Mouse (Mus musculus) ovary, postnatal 14 days (tissue): Measurements from ENCODE around the gene Ocel1.
"Not testable (repeated sequence)": the region's sequence is repeated elsewhere in the genome, so short reads cannot be mapped to it uniquely, and the experiment has no call there.

Experiments used
- DNase-seq: peaks from one replicate; pipeline ENCODE4 v3.0.0; 2022; ENCODE audit warnings: low spot score

The Ocel1 gene

DNA sequence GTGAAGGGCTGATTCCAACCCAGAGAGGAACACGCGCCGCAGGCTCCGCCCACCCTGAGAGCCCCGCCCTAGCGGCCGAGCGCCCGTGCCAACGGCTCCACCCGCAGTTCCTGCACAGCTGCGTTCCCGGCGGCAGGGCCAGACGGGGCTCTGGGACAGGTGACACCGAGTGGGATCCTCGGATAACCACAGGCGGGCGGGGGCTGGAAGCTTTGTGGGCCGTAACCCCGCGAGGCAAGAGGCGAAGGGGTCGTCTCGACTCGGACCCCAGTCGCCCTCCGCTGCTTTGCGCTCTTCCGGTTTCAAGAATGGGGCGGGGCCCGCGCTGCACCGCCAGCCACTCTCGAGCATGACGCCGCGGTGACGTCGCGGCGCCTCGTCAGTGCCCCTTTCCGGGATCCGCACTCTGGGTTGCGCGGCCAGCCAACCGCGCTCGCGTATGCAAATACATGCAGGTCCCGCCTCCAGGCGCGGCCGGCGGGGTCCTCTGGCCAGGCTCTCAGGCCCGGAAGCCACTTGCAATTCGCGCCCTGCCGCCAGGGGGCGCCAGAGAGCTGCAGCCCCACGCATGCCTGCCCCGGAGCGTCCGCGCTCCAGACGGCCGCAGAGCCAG lies at the start of gene Ocel1:
Gene Ocel1 (plus strand): TSS at position 63 of the 613 bp plus-strand sequence.
- DNase-seq: peak; percentile 94

DNA sequence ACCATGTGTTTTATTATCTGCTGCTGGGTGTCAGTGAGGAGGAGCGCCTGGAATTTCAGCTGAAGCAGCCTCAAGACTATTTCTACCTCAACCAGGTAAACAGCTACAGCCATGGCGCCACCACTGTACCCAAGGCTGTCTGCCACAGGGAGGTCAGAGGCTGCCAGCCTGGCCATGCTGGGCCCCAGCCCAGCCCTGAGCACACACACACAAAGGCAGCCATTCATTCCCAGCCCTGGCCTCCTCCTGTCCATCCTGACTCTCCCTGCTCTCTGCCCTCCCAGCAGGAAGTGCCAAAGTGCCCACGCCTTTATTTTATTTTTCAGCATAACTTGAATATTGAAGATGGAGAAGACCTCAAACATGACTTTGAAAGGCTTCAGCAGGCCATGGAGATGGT lies 48.2 kb upstream of the Ocel1 start:
- DNase-seq: no peak

DNA sequence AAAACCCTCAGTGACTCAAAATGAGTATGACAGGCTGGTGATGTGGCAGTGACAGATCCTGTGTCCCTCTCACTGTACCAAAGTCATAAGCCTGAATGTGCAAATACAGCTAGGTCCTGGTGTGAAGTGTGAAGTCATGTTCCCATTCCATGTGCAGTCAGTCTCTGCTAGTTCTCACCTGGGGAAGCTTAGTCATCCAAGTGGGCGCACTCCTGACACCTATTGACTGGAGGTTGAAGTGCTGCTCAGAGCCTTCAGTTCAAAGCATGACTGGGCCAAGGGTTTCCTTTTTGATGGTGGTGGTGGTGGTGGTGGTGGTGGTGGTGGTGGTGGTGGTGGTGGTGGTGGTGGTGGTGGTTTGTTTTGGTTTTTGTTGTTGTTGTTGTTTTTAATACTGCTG lies 46.2 kb upstream of the Ocel1 start:
- no peak for DNase-seq

DNA sequence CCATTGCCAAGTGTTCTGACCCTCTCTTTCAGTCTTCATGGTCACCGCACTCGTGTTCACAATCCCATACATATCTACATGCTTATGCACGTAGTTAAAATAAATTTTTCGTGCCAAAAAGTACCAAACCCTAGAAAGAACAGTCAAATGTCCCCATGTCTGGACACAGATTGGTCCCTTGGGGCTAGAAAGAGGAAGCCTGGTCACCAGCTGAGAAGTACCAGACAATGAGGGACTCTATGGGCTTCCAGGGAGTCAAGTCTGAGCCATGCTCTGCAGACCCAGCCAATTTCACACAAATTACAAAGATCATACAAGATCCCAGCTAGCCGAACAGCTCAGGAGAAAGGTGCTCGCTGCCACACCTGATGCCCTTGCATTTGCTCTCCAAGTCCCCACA lies 33.3 kb upstream of the Ocel1 start:
- not testable (repeated sequence) for DNase-seq

DNA sequence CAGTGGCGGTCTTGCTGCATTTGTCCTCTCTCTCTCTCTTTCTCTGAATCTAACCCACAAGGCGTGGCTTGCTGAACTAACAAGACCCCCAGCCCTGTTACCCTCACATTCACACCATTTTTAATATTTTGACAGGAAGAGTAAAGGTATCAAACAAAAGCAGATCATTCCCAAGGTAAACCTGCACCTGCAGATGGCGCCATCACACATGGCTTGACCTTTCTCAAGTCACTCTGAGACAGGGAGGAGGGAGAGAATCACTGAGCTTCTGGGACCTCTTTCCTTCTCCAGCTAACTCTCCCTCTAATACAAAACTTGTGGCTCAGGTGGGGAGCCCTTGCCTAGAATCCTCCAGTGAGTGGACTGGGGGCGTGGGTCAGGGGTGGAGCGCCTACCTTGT lies 30.5 kb upstream of the Ocel1 start:
- no peak for DNase-seq

DNA sequence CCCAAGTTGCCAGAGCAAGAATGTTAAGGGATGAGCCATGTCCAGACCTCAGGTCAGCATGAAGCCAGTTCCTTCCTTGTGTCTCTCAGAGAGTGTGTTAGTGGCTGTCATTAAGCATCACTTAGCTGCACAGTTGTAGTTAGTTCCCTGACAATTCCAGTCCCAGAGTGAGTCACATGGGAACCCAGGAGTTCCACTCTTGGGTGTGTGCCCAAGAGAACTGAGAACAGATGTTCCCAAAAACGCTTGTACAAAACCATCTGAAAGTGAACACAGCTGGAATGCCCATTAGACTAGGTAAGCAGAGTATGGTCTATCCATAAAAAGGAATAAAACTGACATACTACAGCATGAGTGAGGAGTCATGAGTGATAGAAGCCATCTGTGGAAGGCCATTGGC lies 24.5 kb upstream of the Ocel1 start:
- DNase-seq: no peak

DNA sequence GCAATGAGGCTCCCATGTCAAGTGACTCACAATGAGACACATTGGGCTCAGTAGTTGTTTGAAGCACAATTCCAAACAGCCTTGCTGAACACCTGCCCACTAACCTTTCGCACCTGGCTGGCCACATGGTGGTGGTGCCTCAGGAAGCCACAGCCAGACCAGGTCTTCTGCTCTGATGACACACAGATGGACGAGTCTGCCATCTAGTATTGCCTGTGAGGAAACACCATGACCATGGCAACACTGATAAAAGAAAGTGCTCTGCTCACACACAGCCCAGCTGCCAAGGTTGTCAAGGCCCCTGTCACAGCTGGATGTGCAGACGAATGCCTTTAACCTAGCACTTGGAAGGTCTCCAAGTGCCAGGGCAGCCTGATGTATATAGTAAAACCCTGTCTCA lies 20.0 kb upstream of the Ocel1 start:
- DNase-seq: no peak

DNA sequence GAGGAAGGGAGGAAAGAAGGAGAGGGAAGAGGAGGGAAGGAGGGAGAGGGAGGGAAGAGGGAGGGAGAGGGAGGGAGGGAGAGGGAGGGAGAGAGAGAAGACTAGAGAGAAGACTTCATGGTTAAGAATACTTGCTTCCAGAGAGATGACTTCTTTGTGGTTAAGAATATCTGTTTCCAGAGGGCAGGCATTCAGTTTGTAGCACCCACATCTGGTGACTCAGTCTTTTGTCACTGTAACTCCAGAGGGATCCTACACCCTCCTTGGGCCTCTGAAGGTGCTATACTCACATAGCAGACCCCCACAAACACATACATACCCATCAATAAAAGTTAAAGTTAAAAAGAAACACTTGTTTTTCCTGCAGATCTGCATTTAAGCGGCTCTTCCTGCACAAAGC lies 19.6 kb upstream of the Ocel1 start:
- no peak for DNase-seq

DNA sequence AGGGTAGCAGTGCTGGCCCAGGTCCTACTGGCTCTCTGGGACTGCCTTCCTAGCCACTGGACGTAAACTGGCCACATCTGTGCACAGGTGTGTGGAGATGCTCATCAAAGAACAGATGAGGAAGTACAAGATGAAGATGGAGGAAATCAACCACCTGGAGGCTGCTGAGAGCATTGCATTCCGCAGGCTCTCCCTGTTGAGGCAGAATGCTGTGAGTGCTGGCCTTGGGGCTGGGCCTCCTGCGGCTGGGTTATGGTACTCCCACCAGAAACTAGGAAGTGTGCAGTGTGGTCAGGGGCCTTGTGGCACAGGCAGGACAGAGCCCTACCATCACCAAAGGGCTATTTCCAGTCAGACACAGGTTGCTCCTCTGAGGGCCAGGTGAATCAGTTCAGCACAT lies 13.1 kb upstream of the Ocel1 start:
- no peak for DNase-seq

DNA sequence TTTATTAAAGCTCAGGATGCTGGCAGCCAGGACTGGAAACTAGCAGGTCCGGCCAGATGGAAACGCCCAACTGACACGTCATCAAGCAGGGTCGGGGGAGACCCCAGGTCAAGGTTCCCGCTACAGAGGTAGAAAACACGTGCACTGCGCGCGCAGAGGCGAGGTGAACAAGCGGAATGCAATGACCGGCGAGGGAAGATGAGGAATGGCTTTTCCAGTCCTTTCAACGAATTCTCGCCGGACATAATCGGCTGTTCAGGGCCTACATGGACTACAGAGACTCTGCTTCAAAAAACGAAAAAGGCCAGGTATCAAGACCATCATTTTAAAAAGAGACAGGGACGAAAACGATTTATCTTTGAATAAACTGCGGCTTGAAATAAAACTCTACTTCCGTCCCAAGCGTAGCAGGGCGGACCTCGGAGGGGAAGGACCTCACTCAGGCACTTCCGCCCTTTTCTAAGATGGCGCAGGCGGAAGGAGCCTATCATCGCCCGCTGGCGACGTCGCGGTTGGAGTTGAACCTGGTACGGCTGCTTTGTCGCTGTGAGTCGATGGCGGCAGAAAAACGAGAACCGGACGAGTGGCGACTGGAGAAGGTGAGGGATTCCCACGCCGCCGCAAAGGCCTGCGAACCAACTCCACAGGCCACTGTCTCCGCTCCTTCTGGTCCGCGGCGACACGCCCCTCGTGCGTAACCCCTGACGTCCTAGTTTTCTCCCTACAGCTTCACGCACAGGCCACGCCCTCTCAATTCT lies 4.1 kb upstream of the Ocel1 start, which contains the start of gene Use1:
Gene Use1 (plus strand): TSS at position 78 of the 758 bp plus-strand sequence.
- DNase-seq: peak; percentile 83

DNA sequence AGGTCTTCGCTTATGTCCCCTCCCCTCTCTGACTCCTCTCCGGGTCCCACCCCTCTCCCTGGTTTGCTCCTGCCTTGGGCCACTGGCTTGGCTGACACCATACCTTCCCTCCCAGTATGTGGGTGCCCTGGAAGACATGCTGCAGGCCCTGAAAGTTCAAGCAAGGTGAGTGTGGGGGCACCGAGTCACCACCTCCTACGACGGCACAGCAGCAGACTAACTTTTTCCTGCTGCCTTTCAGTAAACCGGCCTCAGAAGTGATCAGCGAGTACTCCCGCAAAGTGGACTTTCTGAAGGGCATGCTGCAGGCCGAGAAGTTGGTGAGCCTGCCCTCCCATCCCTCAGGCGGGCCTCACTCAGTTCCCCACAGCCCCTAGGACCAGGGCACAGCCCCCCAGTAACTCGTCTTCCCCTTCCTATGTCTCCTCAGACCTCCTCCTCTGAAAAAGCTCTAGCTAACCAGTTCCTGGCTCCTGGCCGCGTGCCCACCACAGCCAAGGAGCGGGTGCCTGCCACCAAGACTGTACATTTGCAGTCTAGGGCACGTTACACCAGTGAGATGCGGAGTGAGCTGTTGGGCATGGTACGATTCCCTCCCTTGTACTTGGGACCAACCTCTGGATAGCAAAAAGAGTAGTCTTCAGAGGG lies 3.4 kb upstream of the Ocel1 start:
- no peak for DNase-seq

DNA sequence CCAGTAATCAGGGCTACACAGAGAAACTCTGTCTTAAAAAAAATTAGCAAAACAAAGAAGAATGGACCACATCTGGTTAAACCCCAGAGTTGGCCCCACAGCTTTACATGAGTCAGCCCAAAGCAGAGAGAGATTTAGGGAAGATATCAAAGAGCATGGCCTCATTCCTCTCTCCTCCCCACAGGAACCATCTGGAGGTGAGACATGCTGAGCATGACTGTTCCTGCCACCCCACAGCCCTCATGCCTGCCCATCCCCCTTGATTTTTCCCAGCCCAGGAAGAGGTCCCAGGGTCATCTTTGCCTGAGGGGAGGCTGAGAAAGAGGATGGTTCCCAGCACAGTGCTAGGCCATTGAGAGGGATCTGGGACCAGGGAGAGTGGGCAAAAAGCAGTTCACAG lies 2.7 kb upstream of the Ocel1 start:
- DNase-seq: no peak

DNA sequence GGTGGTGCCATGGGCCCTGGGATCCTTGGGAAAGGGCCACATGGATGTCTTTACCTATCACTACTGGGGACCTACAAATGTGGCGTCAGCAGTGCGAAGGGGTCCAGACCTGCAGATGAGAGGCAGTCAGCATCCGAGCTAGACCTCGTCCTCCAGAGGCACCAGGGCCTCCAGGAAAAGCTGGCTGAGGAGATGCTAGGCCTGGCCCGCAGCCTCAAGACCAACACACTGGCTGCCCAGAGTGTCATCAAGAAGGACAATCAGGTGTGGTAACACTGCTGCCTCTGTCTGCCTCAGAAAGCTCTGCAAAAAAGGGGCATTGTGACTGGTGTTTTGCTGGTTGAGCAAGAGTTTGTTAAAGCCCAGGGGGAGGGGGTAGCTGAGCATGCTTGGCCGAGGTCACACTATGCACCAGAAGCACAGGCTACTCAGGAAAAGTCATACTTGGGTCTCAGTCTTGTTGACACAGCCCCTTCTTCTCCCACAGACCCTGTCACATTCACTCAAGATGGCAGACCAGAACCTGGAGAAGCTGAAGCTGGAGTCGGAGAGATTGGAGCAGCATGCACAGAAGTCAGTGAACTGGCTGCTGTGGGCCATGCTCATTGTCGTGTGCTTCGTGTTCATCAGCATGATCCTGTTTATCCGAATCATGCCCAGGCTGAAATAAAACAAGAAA lies 1.9 kb upstream of the Ocel1 start:
- DNase-seq: no peak

DNA sequence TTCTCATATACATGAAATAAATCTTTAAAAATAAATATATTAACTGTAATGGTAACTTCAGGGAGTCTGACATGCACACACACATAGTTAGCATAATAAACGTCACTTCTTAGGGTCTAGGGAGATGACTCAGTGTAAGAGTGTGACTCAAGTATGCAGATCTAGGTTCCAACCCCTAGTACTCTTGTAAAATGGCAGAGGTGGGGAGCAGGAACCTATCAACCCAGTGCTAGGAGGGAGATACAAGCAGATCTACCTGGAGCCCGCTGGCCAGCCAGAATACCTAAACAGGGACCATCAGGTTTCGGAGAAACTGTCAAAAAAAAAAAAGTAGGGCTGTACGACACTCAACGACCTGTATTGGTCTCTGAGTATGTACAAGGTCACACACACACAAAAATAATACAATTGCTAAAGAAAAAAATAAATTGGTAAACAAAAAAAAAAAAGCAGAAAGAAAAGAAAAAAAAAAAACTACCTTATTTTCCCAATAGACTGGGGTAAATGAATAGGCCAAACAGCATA lies 325 bp upstream of the Ocel1 start:
- DNase-seq: no peak

DNA sequence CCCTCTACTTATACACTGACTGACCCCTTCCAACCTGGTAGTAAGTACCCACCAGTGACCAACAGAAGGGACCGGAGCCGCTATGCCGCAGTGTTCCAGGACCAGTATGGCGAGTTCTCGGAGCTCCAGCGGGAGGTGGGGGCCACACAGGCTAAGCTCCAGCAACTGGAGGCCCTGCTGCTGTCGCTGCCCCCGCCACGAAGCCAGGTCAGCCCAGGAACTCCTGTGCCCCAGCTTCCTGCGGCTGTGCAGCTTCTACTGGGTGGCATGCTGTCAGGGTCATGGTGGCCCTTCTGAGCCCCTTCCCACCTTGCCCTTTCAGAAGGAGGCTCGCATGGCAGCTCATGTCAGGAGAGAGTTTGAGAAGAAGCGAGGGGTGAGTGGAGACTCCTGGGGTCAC lies 1.3 kb downstream of the Ocel1 start:
- DNase-seq: no peak

DNA sequence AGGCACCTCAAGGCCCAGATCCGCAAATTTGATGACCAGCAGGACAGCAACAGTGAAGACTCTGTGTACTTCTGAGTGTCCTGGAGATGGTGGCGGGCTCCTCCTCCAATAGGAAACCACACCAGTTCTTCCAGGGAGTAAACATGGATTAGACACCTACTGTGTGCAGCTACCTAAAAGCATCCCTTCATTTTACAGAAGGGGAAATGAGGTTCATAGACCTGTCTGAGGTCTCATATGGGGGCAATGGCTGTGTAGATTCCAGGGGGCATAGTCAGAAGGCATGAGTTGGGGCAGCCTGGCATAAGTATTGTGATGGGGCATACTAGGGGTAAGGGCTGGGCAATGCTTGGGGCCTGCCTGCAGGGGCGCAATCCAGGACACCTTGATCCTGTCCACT lies 1.9 kb downstream of the Ocel1 start:
- DNase-seq: no peak

DNA sequence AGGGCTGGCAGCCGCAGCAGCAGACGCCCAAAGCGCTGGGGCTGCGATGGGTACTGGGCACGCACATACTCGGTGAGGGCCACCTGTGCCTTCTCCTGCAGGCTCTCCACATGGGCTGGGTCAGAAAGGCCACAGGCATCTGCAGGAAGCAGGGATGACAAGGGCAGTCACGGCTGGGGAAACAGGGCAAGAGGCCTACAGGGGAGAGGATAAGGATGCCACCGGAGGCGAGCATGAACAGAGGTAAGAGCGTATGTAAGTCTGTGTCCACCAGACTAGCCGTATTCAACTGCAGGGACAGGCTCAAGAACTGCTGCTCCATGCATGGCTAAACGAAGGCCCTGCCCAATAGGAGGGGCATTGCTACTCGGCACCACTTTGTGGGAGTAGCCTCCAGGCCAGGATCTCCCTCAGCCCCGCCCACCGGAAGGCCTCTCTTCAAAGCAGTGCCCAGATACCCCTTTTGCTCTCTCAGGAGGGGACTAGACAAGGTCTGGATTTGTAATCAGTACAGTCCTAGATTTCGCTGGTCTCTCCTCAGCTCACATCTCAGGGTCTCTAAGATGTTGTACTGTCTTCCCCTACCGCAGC lies 3.6 kb downstream of the Ocel1 start:
- DNase-seq: no peak

DNA sequence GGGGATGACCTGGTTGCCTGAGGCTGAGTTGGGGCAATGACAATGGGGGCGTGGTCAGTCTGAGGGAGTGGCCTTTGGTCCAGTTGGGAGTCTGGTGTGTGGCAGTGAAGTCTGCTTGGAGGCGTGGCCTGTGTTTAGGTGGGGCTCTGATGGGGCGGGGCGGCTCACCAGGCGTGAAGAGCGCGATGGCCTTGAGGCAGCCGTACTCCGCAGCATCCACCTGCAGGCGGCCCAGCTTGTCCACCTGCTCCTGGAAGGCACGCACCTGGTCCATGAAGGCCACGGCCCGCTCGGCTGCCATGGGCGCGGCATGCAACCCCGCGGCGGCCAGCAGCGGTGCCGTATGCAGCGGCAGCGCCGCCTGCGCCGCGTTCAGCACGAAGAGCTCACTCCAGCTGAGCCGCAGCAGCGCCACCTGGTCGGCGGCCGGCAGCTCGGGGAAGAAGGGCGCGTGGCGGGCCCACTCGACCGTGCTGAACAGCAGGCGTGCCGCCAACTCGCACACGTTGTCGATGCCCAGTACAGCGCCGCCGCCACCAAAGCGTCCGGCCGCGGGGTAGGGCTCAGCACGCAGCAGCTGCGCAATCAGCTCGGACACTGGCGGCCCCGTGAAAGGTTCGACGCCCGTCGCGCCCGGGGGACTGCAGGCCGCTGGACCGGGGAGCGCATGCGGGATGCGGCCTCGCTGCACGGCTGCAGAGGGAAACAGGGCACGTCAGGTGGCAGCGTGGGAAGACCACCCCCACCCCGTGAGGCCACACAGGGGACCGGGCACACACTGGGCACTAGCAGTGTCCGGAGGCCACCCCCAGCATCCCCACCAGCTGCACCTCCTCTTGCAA lies 4.7 kb downstream of the Ocel1 start:
- no peak for DNase-seq

DNA sequence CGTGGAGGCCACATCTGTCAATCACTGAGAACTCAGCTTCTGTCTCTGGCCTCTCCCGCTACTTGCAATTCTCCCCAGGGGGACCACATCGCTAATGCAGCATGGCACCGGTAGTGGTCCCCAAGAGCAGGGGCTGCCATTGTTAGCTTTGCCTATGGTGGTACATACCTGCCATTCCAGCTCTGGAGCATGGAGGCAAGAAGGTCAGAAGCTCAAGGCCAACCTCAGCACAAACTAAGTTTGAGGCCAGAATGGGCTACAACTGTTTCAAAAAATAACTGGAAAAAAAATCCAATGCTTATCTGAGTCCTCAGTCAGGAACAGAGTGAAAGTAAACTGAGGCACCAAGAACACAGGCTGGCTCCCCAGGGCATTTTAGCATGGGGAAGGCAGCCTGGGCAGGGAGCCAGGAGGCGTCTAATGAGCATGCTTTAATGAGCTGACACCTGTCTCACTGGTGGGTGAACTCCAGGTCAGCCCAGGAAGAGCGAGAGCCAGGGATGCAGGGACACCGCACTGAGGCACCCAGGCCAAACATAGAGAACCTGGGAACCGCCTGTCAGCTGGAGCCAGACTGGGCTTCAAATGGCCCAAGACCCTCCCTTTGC lies 5.4 kb downstream of the Ocel1 start:
- DNase-seq: no peak

DNA sequence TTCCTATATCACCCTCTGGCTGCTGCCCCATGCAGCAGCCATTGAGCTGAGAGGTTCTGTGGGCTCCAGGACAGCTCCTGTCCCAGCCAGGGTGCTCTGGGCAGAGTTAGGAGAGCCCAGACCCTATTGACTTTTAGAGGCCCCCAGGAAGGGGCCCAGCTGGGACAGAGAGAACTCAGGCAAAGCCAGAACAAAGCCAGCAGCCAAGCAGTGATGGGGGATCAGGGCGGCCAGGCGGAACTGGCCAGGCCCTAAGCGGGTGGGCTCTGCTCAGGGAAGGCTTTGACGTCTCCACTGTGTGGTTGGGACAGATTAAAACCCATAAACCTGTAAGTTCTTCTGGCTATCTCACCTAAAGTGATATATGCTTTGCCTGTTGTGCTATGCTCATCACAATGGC lies 7.9 kb downstream of the Ocel1 start:
- no peak for DNase-seq
